25 mouse cellular contexts compared by ENCODE assay signal in the genomic region with DNA sequence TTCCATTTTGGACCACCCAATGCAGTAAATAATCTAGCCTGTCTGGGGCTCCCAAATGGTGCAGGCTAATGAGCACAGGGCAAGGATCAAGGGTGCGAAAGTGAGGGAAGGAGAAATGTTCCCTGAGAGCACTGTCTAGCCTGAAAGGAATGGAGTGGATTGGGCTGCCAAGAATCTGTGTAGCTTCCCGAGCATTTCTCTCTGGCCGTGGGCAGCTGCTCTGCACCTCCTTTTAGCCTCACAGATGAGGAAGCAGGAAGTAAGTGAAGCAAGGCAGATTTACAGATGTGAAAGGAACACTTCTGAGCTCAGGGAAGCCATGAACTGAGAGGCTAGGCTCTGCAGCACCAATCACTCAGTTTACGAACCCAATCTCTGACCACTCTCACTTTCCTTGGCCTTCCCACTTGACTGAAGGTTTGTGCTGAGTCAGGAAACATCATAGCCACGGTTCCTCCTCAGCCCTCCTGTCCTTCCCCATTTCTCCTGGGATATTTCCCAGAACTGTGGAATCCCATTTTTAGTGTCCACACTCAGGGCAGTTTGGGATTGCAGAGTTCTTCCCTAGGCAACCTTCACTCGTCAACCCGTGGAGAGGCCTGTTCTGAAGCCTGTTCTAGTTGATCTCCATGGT. TPM values are rescaled to one million over a fixed set of nuclear protein-coding genes. Genes with fewer than 3 reads are reported as not detected.
DNase-seq lines count a peak whose midpoint lies in the region; TF ChIP-seq lines count a peak whose summit lies in the region.
"Had no signal": no experiment of that assay in that cellular context is flagged by ENCODE, and none has a peak within 500 bp of the region (broad histone marks: within the 10 kb centered on the region; RNA-seq: fewer than 3 reads in every experiment).

No protein-coding gene starts in this region.

- no peaks in the 10 kb centered on the region for H3K4me1 ChIP-seq in ES-E14 (ENCODE audit: control insufficient read depth in 2 of 2, insufficient read depth in 2 of 2, low read length in 2 of 2, poor library complexity in 1 of 2)
- H3K4me1 ChIP-seq: embryonic facial prominence, embryonic 12.5 days; embryonic facial prominence, embryonic 15.5 days; heart, embryonic 12.5 days; heart, embryonic 15.5 days; hindbrain, embryonic 10.5 days; hindbrain, embryonic 13.5 days had no signal

- DNase-seq in left cerebral cortex, adult 18-20 months (ENCODE audit: low spot score in 2 of 2) = peak; percentile 19 to 35
- DNase-seq in left cerebral cortex, adult 9 months (ENCODE audit: low spot score in 2 of 2) = no peak
- peak; percentile 17 for DNase-seq in testis, postnatal 10 days (ENCODE audit: low spot score)
- no peak for DNase-seq in testis, postnatal 14 days (ENCODE audit: low spot score)
- DNase-seq in ES-E14 (ENCODE audit: low read depth, low spot score) = no peak
- DNase-seq in heart, adult 11 months = no peak
- no peak for DNase-seq in thymus, postnatal 36 days
- DNase-seq: adrenal gland, adult 2 months; adrenal gland, postnatal 14 days; cerebellum, adult 18-20 months; cerebellum, adult 9-10 months; cerebellum, postnatal 14 days; forebrain, postnatal 0 days; gastrocnemius, postnatal 10 days; gastrocnemius, postnatal 36 days; heart, adult 18-20 months; heart, postnatal 10 days; heart, postnatal 36 days had no signal

- no peak overlapping the region for H3K9ac ChIP-seq in ES-E14 (ENCODE audit: insufficient read depth, low read depth, low read length, poor library complexity, severe bottlenecking)
- H3K9ac ChIP-seq: embryonic facial prominence, embryonic 12.5 days; embryonic facial prominence, embryonic 15.5 days; forebrain, postnatal 0 days; heart, embryonic 12.5 days; heart, embryonic 15.5 days; hindbrain, embryonic 13.5 days had no signal

- H3K4me3 ChIP-seq in ES-E14 (ENCODE audit: insufficient read depth in 1 of 2, low read depth in 1 of 2, low read length in 2 of 2, poor library complexity in 1 of 2, severe bottlenecking in 1 of 2) = no peak overlapping the region
- H3K4me3 ChIP-seq: embryonic facial prominence, embryonic 12.5 days; embryonic facial prominence, embryonic 15.5 days; heart, embryonic 12.5 days; heart, embryonic 15.5 days; hindbrain, embryonic 10.5 days; hindbrain, embryonic 13.5 days had no signal

- no peak overlapping the region for H3K27ac ChIP-seq in ES-E14 (ENCODE audit: insufficient read depth, low read depth, low read length, poor library complexity, severe bottlenecking)
- H3K27ac ChIP-seq: embryonic facial prominence, embryonic 12.5 days; embryonic facial prominence, embryonic 15.5 days; heart, embryonic 15.5 days; hindbrain, embryonic 10.5 days; hindbrain, embryonic 13.5 days had no signal

- H3K9me3 ChIP-seq in ES-E14 (ENCODE audit: control insufficient read depth, insufficient read depth, low read depth, low read length) = no peaks in the 10 kb centered on the region
- H3K9me3 ChIP-seq: embryonic facial prominence, embryonic 12.5 days; embryonic facial prominence, embryonic 15.5 days; heart, embryonic 12.5 days; heart, embryonic 15.5 days; hindbrain, embryonic 10.5 days; hindbrain, embryonic 13.5 days had no signal

- in situ Hi-C loops in ES-E14 (cut with MboI; ENCODE audit: low sequenced_read_pairs in 2 of 2, unreplicated experiment in 2 of 2) = no loop called here

- H3K36me3 ChIP-seq in ES-E14 (ENCODE audit: control insufficient read depth, insufficient read depth, low read length, poor library complexity, severe bottlenecking) = no peaks in the 10 kb centered on the region
- H3K36me3 ChIP-seq: embryonic facial prominence, embryonic 12.5 days; embryonic facial prominence, embryonic 15.5 days; heart, embryonic 12.5 days; heart, embryonic 15.5 days; hindbrain, embryonic 10.5 days; hindbrain, embryonic 13.5 days had no signal

TF ChIP-seq in ES-E14, 5 proteins besides CTCF, POLR2A, EP300 and RAD21:
- TF ChIP-seq ZNF384 (IDR thresholded peaks at IDR 0.05; ENCODE audit: low read depth, low read length) (no peak), MAFK (IDR thresholded peaks at IDR 0.05; ENCODE audit: insufficient read depth, low read depth, low read length) (0 out of 2 replicates have a peak, but pooled peaks have one; percentile 58)

RNA-seq across cellular contexts. Expression of gene Grin2a, which starts 40.3 kb away (rescaled TPM):
- total RNA-seq in left cerebral cortex, adult 18-20 months (2021) = 100 to 1,000 TPM; 190 to 216 TPM
- total RNA-seq in ES-E14 (2012; rRNA removed) = 0.32 and 0.62 TPM in 2 replicates
- total RNA-seq: gastrocnemius, postnatal 36 days; MEL had no signal

Comparison
In these comparisons a context has a peak if more than half of its experiments do, and no peak if none do; other contexts are left out.
1. DNase-seq: peak in left cerebral cortex, adult 18-20 months (2 of 2) and testis, postnatal 10 days (single experiment); none in left cerebral cortex, adult 9 months (0 of 2), testis, postnatal 14 days (single experiment), ES-E14 (single experiment), heart, adult 11 months (single experiment) and thymus, postnatal 36 days (0 of 2).
2. RNA of gene Grin2a, which starts 40.3 kb away (total RNA-seq): 190 to 216 TPM in left cerebral cortex, adult 18-20 months; 0.32 to 0.62 TPM in ES-E14; every median in the first group is over 100 times any median in the second.